Mouse (Mus musculus) thymus, adult 2 months (tissue): ENCODE results near the gene Tmem161a. TPM values are rescaled to one million over a fixed set of nuclear protein-coding genes. Genes with fewer than 3 reads are reported as not detected.

Source experiments
- DNase-seq: peaks from one replicate; pipeline ENCODE4 v3.0.0; 2021
- H3K27ac ChIP-seq: fragments of 200-500 bp; 2 replicates; pipeline ENCODE4 v1.5.1; 2012; ENCODE audit warnings: low read length, control low read depth; ENCODE audit not compliant: control insufficient read depth, insufficient read depth
- H3K27me3 ChIP-seq: fragments of 200-500 bp; 2 replicates; pipeline ENCODE4 v1.6.1; 2012; ENCODE audit warnings: mild to moderate bottlenecking, low read length, moderate library complexity, mixed read lengths; ENCODE audit not compliant: control insufficient read depth, insufficient read depth
- H3K36me3 ChIP-seq: fragments of 200-500 bp; 2 replicates; pipeline ENCODE4 v1.6.1; 2012; ENCODE audit warnings: mild to moderate bottlenecking, low read length, moderate library complexity; ENCODE audit not compliant: control insufficient read depth, insufficient read depth
- H3K4me1 ChIP-seq: fragments of 200-500 bp; replicated peaks from 2 replicates; pipeline ENCODE4 v1.6.1; 2012; ENCODE audit warnings: low read length; ENCODE audit not compliant: control insufficient read depth, insufficient read depth
- H3K4me3 ChIP-seq: fragments of 200-500 bp; 2 replicates; pipeline ENCODE4 v1.5.1; 2012; ENCODE audit warnings: mild to moderate bottlenecking, low read length, control low read depth, moderate library complexity; ENCODE audit not compliant: control insufficient read depth, insufficient read depth
- CTCF ChIP-seq: fragments of 200-500 bp; IDR thresholded peaks from 2 replicates; pipeline ENCODE4 v1.5.1; 2012; ENCODE audit warnings: mild to moderate bottlenecking, control low read depth, low read length, moderate library complexity, borderline replicate concordance; ENCODE audit not compliant: control insufficient read depth, poor library complexity, insufficient read depth; ENCODE audit errors: extremely low read depth
- POLR2A ChIP-seq: fragments of 200-500 bp; IDR thresholded peaks from 2 replicates; pipeline ENCODE4 v1.6.1; 2012; ENCODE audit warnings: mild to moderate bottlenecking, low read length, control low read depth, moderate library complexity; ENCODE audit not compliant: control insufficient read depth, poor library complexity, insufficient read depth; ENCODE audit errors: extremely low read depth
- WGBS: fragments of 180-500 bp; shearing (Covaris S2); methylation state at CpG from one replicate; pipeline ENCODE4 v1.1.7; 2018; 5-methylcytosine and 5-hydroxymethylcytosine counted together
- polyA plus RNA-seq: library from polyadenylated mRNA; depleted of rRNA; stranded (reverse); fragments of >200 nt; gene quantifications from 2 replicates; pipeline ENCODE4 v1.2.3, GENCODE M21; 2012

Tmem161a gene
- polyA plus RNA-seq, 1 experiment, result 156 TPM

DNA sequence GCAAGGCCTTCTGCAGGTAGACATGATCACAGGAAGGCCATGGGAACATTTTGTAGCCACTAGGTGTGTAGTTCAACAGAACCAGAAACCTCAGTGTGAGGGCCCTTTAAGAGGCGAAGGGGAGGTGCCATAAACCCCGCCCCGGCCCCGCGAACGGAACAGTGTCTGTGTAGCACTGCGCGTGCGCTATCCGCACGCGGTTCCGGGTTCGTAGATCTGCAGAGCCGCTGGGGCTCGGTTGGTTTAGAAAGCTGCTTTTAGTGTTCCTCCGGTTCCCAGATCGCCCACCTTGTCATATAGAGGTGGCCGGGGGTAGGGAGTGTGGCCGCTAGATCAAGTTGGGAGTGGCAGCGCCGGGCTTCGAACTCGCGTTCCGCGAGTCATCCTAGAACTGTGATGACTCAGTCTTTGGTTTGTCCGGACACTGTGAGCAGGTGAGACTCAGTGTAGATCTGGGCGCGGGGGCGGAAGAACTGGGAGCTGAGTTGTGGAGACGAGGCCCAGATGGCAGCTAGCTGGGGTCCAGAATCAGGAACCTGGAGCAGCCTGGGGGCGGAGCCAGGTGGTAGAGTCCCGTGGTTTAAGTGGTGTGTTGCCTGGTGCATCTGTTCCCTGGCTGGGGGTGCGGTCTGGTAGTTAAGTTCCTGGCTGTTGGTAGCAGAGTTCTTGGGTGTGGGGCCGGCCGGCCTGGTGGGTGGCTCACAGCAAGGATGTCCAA is 40.8 kb upstream of the Tmem161a start, which contains the start of gene Nr2c2ap:
TSS of gene Nr2c2ap (plus strand) at position 168 of the 718 bp plus-strand sequence.
- Histone ChIP-seq H3K36me3 (peaks cover 13% of the 10 kb centered on the region; the same call in 1 of the 2 replicates), H3K27ac (peak within 1 kb of the TSS; percentile 11; the same call in 1 of the 2 replicates), H3K4me3 (peak within 1 kb of the TSS; percentile 80), H3K4me1 (peaks cover 17% of the 10 kb centered on the region), H3K27me3 (no peaks in the 10 kb centered on the region)
- peak; percentile 85 for DNase-seq
- TF ChIP-seq POLR2A, result peak; percentile 46; the same call in 1 of the 2 replicates
- TF ChIP-seq CTCF, result no peak
- under 1% methylated on average over 37 of the region's 37 CpGs for WGBS

DNA sequence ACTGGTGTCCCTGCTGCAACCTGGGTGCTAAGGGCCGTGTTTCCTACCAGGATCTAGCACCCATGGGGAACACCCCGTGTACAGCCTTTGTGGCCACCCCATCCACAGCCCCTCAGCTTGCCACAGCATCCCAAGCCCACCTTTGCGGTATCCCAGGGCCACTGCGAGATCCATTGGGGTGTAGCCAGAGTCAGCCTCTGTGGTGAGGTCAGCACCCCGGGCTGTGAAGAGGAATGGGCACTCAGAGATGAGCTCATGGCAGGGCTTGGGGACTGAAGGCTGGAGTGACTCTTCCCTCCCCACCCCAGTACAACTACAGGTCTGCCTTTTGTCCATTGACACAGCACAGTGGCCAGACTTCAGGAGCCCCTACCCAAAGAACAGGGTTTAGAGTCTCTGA is 38.1 kb upstream of the Tmem161a start:
- H3K27me3 ChIP-seq, result no peaks in the 10 kb centered on the region
- no peak overlapping the region for H3K4me3 ChIP-seq
- no peak for DNase-seq
- peaks cover 22% of the 10 kb centered on the region for H3K4me1 ChIP-seq
- 94% methylated on average over 5 of the region's 5 CpGs for whole genome bisulfite sequencing
- TF ChIP-seq POLR2A (no peak), CTCF (no peak)
- H3K27ac ChIP-seq, result no peak overlapping the region
- peaks cover 13% of the 10 kb centered on the region; the same call in 1 of the 2 replicates for H3K36me3 ChIP-seq

DNA sequence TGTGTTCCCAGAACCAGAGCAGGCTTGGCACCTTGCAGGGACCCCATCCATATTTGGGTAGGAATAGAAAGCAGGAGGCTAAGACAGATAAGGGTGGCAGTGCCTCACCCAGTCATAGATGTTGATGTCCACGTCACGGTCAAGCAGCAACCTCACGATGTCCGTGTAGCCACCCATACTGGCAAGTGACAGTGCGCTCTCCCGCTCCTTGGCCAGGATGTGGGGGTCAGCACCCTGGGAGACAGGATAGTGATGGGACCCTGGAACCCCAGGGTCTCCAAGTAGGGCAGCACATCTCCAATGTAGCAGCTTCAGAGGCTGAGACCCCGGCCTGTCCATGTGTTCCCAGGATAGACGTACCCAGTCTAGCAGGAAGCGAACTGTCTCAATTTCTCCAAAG is 37.2 kb upstream of the Tmem161a start:
- peaks cover 22% of the 10 kb centered on the region for H3K4me1 ChIP-seq
- no peak for TF ChIP-seq POLR2A
- TF ChIP-seq CTCF, result no peak
- peaks cover 13% of the 10 kb centered on the region; the same call in 1 of the 2 replicates for H3K36me3 ChIP-seq
- H3K27me3 ChIP-seq, result no peaks in the 10 kb centered on the region
- no peak overlapping the region for H3K4me3 ChIP-seq
- no peak for DNase-seq
- over 99% methylated on average over 9 of the region's 9 CpGs for WGBS
- no peak overlapping the region for H3K27ac ChIP-seq

DNA sequence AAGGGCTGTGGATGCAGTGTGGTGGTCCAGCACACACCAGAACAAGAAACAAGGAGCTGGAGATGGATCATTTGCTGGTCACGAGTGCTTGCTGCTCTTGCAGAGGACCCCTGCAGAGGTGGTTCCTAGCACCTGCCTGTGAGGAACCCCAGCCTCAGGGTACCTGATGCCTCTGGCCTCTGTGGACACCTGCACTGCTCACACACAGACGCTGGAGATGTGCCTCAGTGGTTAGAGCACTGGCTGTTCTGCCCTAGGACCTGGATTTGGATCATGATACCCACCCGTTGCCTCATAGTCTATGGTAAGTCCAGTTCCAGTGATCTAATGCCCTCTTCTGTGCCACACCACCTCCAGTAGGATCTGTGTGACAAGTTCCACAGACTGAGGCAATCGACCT is 35.6 kb upstream of the Tmem161a start:
- TF ChIP-seq CTCF (no peak), POLR2A (no peak)
- Histone ChIP-seq H3K27ac (no peak overlapping the region), H3K4me3 (no peak overlapping the region), H3K4me1 (peaks cover 26% of the 10 kb centered on the region), H3K36me3 (peaks cover 13% of the 10 kb centered on the region; the same call in 1 of the 2 replicates), H3K27me3 (no peaks in the 10 kb centered on the region)
- DNase-seq, result no peak
- WGBS, result 92% methylated on average over 4 of the region's 4 CpGs

DNA sequence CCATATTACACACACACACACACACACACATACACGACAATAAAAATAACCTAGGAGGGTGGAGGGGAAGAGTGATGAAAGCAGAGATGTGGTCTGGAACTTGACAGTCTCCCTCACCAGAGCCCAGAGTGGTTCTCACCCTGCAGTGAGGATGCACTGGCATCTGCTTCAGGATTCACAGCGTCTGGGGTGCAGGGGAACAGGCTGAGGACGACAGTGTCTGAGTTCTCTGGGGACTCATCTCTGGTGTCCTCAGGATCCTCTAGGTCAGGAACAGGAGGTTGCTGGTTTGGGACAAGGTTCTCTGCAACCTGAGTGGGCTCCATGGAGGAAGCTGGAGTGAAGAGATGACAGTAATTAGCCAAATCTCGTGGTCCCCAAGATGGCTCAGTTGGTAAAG is 34.3 kb upstream of the Tmem161a start:
- WGBS, result 82% methylated on average over 4 of the region's 4 CpGs
- Histone ChIP-seq H3K4me1 (peaks cover 15% of the 10 kb centered on the region), H3K27ac (no peak overlapping the region), H3K36me3 (peaks cover 13% of the 10 kb centered on the region; the same call in 1 of the 2 replicates), H3K27me3 (no peaks in the 10 kb centered on the region), H3K4me3 (no peak overlapping the region)
- DNase-seq, result no peak
- no peak for TF ChIP-seq CTCF
- TF ChIP-seq POLR2A, result no peak

DNA sequence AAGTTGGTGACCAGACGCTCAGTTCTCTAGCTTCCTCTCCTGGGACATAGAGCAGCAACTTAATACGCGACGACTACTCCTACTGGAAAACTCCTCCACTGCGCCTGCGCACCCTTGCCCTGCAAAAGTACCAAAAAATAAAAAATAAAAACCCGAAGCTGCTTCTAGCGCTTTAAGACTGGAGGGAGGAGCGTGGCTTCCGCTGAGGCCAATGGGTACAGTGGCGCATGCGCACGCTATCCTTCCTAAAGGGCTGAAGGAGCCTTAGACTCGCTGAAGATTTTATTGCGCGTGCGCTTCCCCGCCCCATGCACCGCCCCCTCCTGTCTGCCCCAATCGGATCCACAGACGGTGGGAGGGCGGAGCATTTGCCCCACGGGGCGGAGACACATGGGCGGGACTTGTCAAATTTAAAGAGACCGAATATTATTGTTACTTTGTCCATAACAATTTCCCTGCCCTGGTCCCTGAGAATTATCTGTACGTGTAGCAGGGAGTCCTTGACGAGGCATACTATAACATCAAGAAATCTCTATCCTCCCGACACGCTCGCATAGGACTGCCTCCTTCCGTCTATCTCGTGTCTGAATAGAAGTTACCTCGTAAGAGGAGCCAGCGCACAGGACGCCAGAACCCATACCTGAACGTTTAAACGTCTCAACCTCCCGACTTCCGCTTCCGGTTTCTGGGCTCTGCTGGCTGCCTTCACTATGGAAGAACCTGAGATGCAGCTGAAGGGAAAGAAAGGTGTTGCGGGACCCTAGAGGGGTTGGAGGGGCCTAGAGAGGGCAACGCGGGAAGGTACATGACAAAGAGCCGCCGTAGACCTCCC is 32.9 kb upstream of the Tmem161a start, which contains the start of the genes Rfxank, Borcs8 and Mef2b:
TSS of gene Rfxank (minus strand) at position 129 of the 832 bp plus-strand sequence.
TSS of gene Borcs8 (plus strand) at position 474 of the 832 bp plus-strand sequence.
TSS of gene Mef2b (plus strand) at position 686 of the 832 bp plus-strand sequence.
- H3K4me1 ChIP-seq, result peaks cover 15% of the 10 kb centered on the region
- H3K36me3 ChIP-seq, result peaks cover 9% of the 10 kb centered on the region; the same call in 1 of the 2 replicates
- H3K27ac ChIP-seq, result peak within 1 kb of the TSS; percentile 91
- TF ChIP-seq POLR2A (peak; percentile 50; the same call in 1 of the 2 replicates), CTCF (no peak)
- peak; percentile 98 for DNase-seq
- peak within 1 kb of the TSS; percentile 96 for H3K4me3 ChIP-seq
- H3K27me3 ChIP-seq, result no peaks in the 10 kb centered on the region
- under 1% methylated on average over 46 of the region's 46 CpGs for WGBS
